In genomic region chr3:128001924-128002501, GRCm38 (mm10) we compare ENCODE assay signal across 8 mouse cellular contexts.
DNase-seq lines count a peak whose midpoint lies in the region; ATAC-seq lines count a peak whose summit lies in the region.
"Had no signal": no experiment of that assay in that cellular context is flagged by ENCODE, and none has a peak within 500 bp of the region (broad histone marks: within the 10 kb centered on the region; RNA-seq: fewer than 3 reads in every experiment).

No protein-coding gene starts in this region.

- H3K4me3 ChIP-seq in stomach, embryonic 14.5 days (ENCODE audit: low read depth, low read length): no peak overlapping the region
- H3K4me3 ChIP-seq: stomach, embryonic 15.5 days had no signal

- H3K9me3 ChIP-seq in stomach, embryonic 14.5 days (ENCODE audit: control insufficient read depth, low read depth, low read length): no peaks in the 10 kb centered on the region
- H3K9me3 ChIP-seq: stomach, embryonic 15.5 days had no signal

- H3K9ac ChIP-seq in stomach, embryonic 14.5 days (replicated peaks; ENCODE audit: low read depth, low read length): no peak overlapping the region
- H3K9ac ChIP-seq: stomach, embryonic 15.5 days had no signal

- DNase-seq in urinary bladder, adult 18-20 months (ENCODE audit: low spot score in 2 of 2): peak; percentile 5 to 12
- no peak for DNase-seq in urinary bladder, postnatal 10 days (ENCODE audit: low spot score)
- peak; percentile 20 for DNase-seq in c-Kit-positive CD71-negative TER-119-negative erythroid progenitor cells, embryonic 14.5 days (ENCODE audit: low read depth)
- DNase-seq in large intestine, adult 2 months (ENCODE audit: low read depth, low spot score): peak; percentile 3

- no peak overlapping the region for H3K27ac ChIP-seq in stomach, embryonic 14.5 days (ENCODE audit: low read length)
- H3K27ac ChIP-seq: stomach, embryonic 15.5 days had no signal

- WGBS in large intestine, adult 2 months: 74% methylated on average over 6 of the region's 6 CpGs
- WGBS in stomach, embryonic 14.5 days: 70% methylated on average over 6 of the region's 6 CpGs

- H3K36me3 ChIP-seq in stomach, embryonic 14.5 days (ENCODE audit: control insufficient read depth, insufficient read depth, low read length): no peaks in the 10 kb centered on the region
- H3K36me3 ChIP-seq: stomach, embryonic 15.5 days had no signal

- ATAC-seq in frontal cortex, adult (ENCODE audit: low TSS enrichment): peak; percentile 79
- peak; percentile 47; the same call in 1 of the 2 replicates for ATAC-seq in megakaryocyte-erythroid progenitor cell, adult 5-6 weeks (replicated peaks; ENCODE audit: low FRiP score, low TSS enrichment, poor library complexity, severe bottlenecking)
- 0 out of 2 replicates have a peak, but pooled peaks have one; percentile 28 for ATAC-seq in stomach, embryonic 14.5 days (ENCODE audit: insufficient number of reproducible peaks, insufficient read depth, low FRiP score, low read depth)

- no peaks in the 10 kb centered on the region for H3K4me1 ChIP-seq in stomach, embryonic 14.5 days (ENCODE audit: control insufficient read depth, insufficient read depth, low read length)
- H3K4me1 ChIP-seq: stomach, embryonic 15.5 days had no signal

- H3K4me2 ChIP-seq in stomach, embryonic 14.5 days (replicated peaks; ENCODE audit: low read depth, low read length): no peak overlapping the region

- no peaks in the 10 kb centered on the region for H3K27me3 ChIP-seq in stomach, embryonic 14.5 days (ENCODE audit: control insufficient read depth, insufficient read depth, low read length)
- H3K27me3 ChIP-seq: stomach, embryonic 15.5 days had no signal

Comparison
In these comparisons a context has a peak if more than half of its experiments do, and no peak if none do; other contexts are left out.
1. ATAC-seq: peak in every context shown above with its lines; median percentile 79 in frontal cortex, adult; 47 in megakaryocyte-erythroid progenitor cell, adult 5-6 weeks; 28 in stomach, embryonic 14.5 days.